Mouse (Mus musculus) forebrain, embryonic 15.5 days (tissue): ENCODE measurements around the gene Gm49510. TPM values are rescaled to one million over a fixed set of nuclear protein-coding genes. Genes with fewer than 3 reads are reported as not detected.
"Not testable (repeated sequence)": the region's sequence is repeated elsewhere in the genome, so short reads cannot be mapped to it uniquely, and the experiment has no call there.

Experiments
- ATAC-seq: fragments of 200-750 bp; cut with Nextera tagmentation; replicated peaks from 2 replicates; pipeline ENCODE4 v1.8.0; 2017; ENCODE audit warnings: mild to moderate bottlenecking, moderate TSS enrichment, moderate library complexity
- H3K27ac ChIP-seq: fragments of 300-500 bp; sonication (generic); replicated peaks from 2 replicates; pipeline ENCODE4 v1.5.1; 2015; ENCODE audit warnings: mild to moderate bottlenecking, inconsistent platforms
- H3K27me3 ChIP-seq: fragments of 300-500 bp; sonication (generic); 2 replicates; pipeline ENCODE4 v1.6.1; 2015; ENCODE audit warnings: inconsistent platforms
- H3K36me3 ChIP-seq: fragments of 300-500 bp; sonication (generic); 2 replicates; pipeline ENCODE4 v1.6.1; 2015; ENCODE audit warnings: mild to moderate bottlenecking, inconsistent platforms
- H3K4me1 ChIP-seq: fragments of 300-500 bp; sonication (generic); 2 replicates; pipeline ENCODE4 v1.6.1; 2015; ENCODE audit warnings: inconsistent platforms
- H3K4me2 ChIP-seq: fragments of 300-500 bp; sonication (generic); replicated peaks from 2 replicates; pipeline ENCODE4 v1.6.1; 2015; ENCODE audit warnings: mild to moderate bottlenecking, inconsistent platforms
- H3K4me3 ChIP-seq: fragments of 300-500 bp; sonication (generic); 2 replicates; pipeline ENCODE4 v1.5.1; 2015; ENCODE audit warnings: mild to moderate bottlenecking, inconsistent platforms
- H3K9ac ChIP-seq: fragments of 300-500 bp; sonication (generic); replicated peaks from 2 replicates; pipeline ENCODE4 v1.6.1; 2015; ENCODE audit warnings: mild to moderate bottlenecking, inconsistent platforms
- H3K9me3 ChIP-seq: fragments of 300-500 bp; sonication (generic); 2 replicates; pipeline ENCODE4 v1.6.1; 2016; ENCODE audit warnings: inconsistent platforms
- WGBS: fragments of 180-500 bp; shearing (Covaris S2); methylation state at CpG from one replicate; pipeline ENCODE4 v1.1.7; 2015; ENCODE audit warnings: mixed read lengths; 5-methylcytosine and 5-hydroxymethylcytosine counted together
- polyA plus RNA-seq: library from polyadenylated mRNA; unstranded; fragments of >200 nt; fragmentation: Nextera tagmentation; extraction: Ambion mirVana; gene quantifications from 2 replicates; pipeline ENCODE4 v1.2.1, GENCODE M21; 2015

The Gm49510 gene
- polyA plus RNA-seq, 1 experiment from 2014 or later, result not detected

DNA sequence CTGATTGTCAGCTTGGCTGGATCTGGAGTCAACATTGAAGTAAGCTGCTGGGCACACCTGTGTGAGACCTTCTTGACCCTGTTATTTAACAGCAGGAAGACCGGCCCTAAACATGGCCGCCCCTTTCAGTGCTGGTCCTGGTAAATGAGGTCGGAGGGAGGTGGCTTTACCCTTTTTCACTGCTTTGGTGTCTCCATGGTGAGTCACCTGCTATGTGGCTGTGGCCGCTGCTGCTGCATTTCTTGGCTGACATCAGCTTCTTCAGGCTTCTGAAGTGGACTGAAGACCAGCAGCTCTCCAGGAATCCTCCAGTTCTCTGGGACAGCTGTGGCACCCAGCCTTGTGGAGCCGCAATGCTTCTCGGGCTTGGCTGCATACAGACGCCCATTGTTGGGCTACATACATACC lies 30.6 kb upstream of the Gm49510 start:
- H3K9ac ChIP-seq, result no peak overlapping the region; the same call in 1 of the 2 replicates
- no peaks in the 10 kb centered on the region for H3K36me3 ChIP-seq
- no peak overlapping the region for H3K4me2 ChIP-seq
- 35% methylated on average over 7 of the region's 7 CpGs for WGBS
- H3K4me1 ChIP-seq, result peaks cover 12% of the 10 kb centered on the region; the same call in 1 of the 2 replicates
- peak; percentile 73 for ATAC-seq
- H3K9me3 ChIP-seq, result no peaks in the 10 kb centered on the region
- no peak overlapping the region for H3K4me3 ChIP-seq
- H3K27me3 ChIP-seq, result no peaks in the 10 kb centered on the region
- H3K27ac ChIP-seq, result peak overlapping the region; percentile 73

DNA sequence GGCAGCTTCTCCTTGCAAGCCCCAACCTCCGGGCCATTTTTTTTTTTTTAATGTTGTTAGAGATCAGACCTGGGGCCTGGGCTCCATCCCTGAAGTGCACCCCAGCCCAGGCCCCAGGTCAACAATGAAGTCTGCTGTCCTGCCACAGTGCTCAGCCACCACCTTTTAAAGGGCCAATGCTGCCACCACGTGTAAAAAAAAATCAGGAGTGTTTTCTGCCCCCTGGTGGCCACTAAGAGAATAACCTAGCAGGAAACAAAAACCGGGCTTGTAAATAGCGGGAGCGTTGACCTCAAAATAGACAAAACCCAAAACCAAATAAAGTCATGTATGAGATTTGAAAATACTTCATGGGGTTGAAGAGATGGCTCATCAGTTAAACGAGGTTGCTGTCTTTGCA lies 29.7 kb upstream of the Gm49510 start:
- no peak overlapping the region for H3K4me2 ChIP-seq
- no peak overlapping the region for H3K4me3 ChIP-seq
- no peaks in the 10 kb centered on the region for H3K36me3 ChIP-seq
- WGBS, result 23% methylated on average over 6 of the region's 6 CpGs
- no peaks in the 10 kb centered on the region for H3K27me3 ChIP-seq
- H3K27ac ChIP-seq, result no peak overlapping the region
- no peak for ATAC-seq
- H3K9ac ChIP-seq, result no peak overlapping the region
- H3K9me3 ChIP-seq, result no peaks in the 10 kb centered on the region
- H3K4me1 ChIP-seq, result peaks cover 15% of the 10 kb centered on the region; the same call in 1 of the 2 replicates

DNA sequence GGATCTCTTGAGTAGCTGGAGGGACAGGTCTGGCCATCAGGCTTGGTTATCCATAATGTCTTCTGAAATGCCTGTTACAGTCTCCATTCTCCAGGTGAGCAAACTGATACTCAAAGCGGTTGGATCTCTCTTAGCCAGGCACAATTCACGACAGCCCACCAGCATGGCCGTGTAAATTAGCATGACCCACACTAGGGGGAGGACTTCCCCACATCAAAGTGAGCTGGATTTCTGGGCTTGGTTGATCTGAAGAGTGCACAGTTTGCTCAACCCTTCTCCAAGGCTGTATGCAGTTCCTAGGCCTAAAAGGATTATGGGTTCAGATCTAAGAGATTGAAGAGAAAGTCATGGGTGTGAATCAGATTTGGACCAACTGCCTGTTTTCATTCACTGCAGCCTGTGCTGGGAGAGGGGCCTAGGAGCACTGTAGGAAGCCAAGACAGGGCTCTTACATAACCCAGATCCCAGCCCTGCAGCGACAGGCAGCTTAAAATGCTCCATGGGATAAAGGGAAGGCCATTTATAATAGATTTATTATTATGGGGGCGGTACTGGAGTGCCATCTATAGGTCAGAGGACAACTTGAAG lies 27.4 kb upstream of the Gm49510 start:
- H3K4me3 ChIP-seq, result no peak overlapping the region
- 62% methylated on average over 5 of the region's 5 CpGs for WGBS
- H3K27ac ChIP-seq, result no peak overlapping the region
- H3K4me2 ChIP-seq, result no peak overlapping the region
- peaks cover 28% of the 10 kb centered on the region for H3K4me1 ChIP-seq
- H3K27me3 ChIP-seq, result no peaks in the 10 kb centered on the region
- no peak overlapping the region for H3K9ac ChIP-seq
- no peaks in the 10 kb centered on the region for H3K36me3 ChIP-seq
- ATAC-seq, result no peak
- H3K9me3 ChIP-seq, result no peaks in the 10 kb centered on the region

DNA sequence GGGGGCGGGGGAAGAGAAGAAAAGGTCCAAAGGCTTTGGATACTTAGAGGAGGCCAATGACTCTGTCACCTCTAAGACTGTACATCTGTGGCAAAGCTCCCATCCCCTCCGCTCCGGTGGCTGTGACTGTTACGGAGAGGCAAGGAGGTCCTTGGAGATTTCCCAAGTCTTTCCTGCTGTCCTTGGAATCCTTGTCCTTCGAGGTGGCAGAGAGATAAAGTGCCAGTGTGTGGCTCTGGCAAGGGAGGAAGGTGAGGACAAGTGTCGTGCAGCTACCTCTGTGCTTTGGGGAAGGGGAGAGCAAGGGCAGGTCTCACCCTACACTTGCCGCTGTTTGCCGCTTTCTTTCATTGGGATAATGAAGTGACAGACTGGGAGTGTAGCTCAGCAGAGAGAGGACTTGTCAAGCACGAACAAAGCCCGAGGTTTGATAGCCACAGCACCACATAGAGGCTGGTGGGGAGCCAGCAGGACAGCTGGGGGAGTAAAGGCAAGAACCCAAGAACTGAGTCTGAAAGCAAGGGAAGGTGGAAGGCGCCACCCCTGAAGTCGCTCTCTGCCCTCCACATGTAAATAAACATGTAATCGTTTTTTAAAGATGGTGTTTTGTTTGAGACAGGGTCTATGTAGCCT lies 25.5 kb upstream of the Gm49510 start:
- no peak for ATAC-seq
- Histone ChIP-seq H3K9me3 (no peaks in the 10 kb centered on the region), H3K9ac (no peak overlapping the region; the same call in 1 of the 2 replicates), H3K27me3 (no peaks in the 10 kb centered on the region), H3K4me3 (no peak overlapping the region), H3K36me3 (no peaks in the 10 kb centered on the region), H3K27ac (peak overlapping the region; percentile 84), H3K4me2 (no peak overlapping the region), H3K4me1 (peaks cover 30% of the 10 kb centered on the region)
- WGBS, result 37% methylated on average over 13 of the region's 13 CpGs

DNA sequence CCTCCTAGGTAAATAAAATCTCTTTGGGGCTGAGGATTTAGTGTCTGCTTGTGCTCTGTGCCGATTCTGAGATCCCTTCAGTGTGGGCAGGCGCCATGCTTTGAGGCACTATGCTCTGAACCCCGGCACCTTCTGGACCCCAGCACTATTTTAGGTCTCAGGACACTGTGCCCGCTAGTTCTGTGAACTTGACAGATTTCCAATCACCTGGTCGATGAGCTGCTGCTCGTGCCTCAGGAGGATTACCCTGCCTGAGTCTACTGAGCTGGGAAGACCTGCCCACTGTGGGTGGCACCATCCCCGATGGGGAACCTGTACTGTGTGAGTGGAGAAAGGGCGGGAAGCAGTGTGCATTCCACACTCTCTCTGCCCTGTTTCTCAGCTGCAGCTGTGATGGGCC lies 24.5 kb upstream of the Gm49510 start:
- no peak overlapping the region for H3K9ac ChIP-seq
- H3K9me3 ChIP-seq, result no peaks in the 10 kb centered on the region
- 70% methylated on average over 8 of the region's 8 CpGs for WGBS
- H3K4me1 ChIP-seq, result peaks cover 34% of the 10 kb centered on the region
- ATAC-seq, result no peak
- no peak overlapping the region for H3K4me2 ChIP-seq
- no peak overlapping the region for H3K4me3 ChIP-seq
- H3K27ac ChIP-seq, result no peak overlapping the region
- H3K27me3 ChIP-seq, result no peaks in the 10 kb centered on the region
- H3K36me3 ChIP-seq, result no peaks in the 10 kb centered on the region; the same call in 1 of the 2 replicates

DNA sequence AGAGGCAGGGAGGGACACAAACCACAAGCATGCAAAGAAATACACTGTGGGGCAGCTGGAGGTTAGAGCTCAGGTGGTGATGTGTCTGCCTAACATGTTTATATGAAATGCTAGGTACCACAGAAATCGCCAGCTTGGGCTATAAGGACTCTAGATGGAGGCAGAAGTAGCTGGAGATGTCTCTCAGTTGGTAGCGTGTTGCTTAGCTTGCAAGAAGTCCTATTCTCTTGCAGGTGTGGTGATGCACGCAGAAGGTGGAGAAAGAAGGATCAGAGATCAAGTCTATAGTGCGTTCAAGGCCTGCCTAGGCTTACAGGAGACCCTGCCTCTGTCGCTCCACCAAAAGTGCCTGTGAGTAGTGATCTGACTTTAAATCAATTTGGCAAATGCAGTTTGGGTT lies 23.9 kb upstream of the Gm49510 start:
- no peak overlapping the region for H3K4me3 ChIP-seq
- WGBS, result 83% methylated on average over 5 of the region's 5 CpGs
- H3K27ac ChIP-seq, result peak overlapping the region; percentile 98
- peak overlapping the region; percentile 75; the same call in 1 of the 2 replicates for H3K9ac ChIP-seq
- no peaks in the 10 kb centered on the region for H3K27me3 ChIP-seq
- no peaks in the 10 kb centered on the region for H3K9me3 ChIP-seq
- H3K4me2 ChIP-seq, result no peak overlapping the region
- no peak for ATAC-seq
- no peaks in the 10 kb centered on the region; the same call in 1 of the 2 replicates for H3K36me3 ChIP-seq
- H3K4me1 ChIP-seq, result peaks cover 34% of the 10 kb centered on the region

DNA sequence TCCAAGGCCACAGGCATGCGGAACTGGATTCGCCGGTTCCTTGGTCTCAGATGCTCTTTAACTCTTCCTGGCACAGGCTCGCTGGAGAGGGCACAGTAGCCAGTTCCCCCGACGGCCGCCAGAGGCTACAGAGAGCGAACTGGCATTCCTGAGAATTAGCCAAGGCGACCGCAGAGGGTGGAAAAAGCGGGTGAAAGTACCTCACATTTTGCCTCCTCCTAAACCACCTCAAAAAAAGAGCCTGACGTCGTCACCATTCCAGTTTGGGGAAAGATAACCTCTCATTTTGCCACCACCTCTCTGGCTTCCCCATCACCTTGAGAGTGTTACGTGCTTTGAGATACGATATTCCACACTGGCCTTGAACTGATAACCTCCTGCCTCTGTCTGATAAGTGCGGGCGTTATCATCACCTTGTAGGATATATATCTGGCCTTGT lies 23.2 kb upstream of the Gm49510 start:
- H3K27ac ChIP-seq, result peak overlapping the region; percentile 98
- H3K9ac ChIP-seq, result peak overlapping the region; percentile 75
- 4% methylated on average over 17 of the region's 17 CpGs for WGBS
- peak; percentile 29 for ATAC-seq
- peak overlapping the region; percentile 78 for H3K4me3 ChIP-seq
- H3K9me3 ChIP-seq, result no peaks in the 10 kb centered on the region
- H3K4me1 ChIP-seq, result peaks cover 34% of the 10 kb centered on the region
- H3K4me2 ChIP-seq, result peak overlapping the region; percentile 54
- no peaks in the 10 kb centered on the region; the same call in 1 of the 2 replicates for H3K36me3 ChIP-seq
- no peaks in the 10 kb centered on the region for H3K27me3 ChIP-seq

DNA sequence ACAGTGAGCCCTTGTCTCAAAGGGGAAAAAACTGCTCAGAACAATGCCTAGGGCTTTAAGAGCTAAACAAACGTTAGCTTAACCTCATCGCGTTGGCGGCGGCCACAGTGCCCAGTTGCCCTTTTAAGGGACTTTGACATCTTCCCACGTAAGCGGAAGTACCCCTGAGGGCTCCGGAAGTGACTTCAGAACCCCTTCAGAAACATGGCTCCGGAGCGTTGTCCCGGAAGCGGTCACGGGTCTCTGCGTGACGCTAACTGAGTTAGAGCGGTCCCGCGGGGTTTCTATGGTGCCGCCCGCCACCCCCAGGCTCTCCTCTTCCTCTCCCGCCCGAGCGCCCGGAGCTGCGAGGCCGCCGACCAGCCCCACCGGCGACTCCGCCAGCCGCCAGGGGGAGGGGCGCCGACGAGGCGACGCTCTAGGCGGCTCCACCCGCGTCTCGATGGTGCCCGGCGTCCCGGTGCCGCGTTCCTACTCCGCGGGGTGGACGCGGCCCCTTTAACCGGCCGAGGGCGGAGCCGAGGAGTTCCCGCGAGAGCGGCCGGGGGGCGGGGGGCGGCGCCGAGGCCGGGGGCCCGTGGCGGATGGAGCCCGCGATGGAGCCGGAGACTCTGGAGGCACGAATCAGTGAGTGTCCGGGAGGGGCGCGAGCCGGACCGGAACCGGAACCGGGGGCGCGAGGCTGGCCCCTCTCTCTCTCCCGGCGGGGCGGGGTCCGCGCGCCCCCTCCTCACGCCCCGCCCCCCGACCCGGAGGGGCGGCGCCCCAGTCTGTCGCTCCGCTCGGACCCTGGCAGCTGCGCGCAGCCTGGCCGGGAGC lies 22.3 kb upstream of the Gm49510 start, which contains the start of gene Gga1:
TSS of gene Gga1 (plus strand) at position 200 of the 819 bp plus-strand sequence.
- peak within 1 kb of the TSS; percentile 98 for H3K27ac ChIP-seq
- under 1% methylated on average over 66 of the region's 95 CpGs for WGBS
- H3K9ac ChIP-seq, result peak within 1 kb of the TSS; percentile 75
- peaks cover 9% of the 10 kb centered on the region for H3K36me3 ChIP-seq
- peak within 1 kb of the TSS; percentile 54 for H3K4me2 ChIP-seq
- peaks cover 34% of the 10 kb centered on the region for H3K4me1 ChIP-seq
- H3K27me3 ChIP-seq, result no peaks in the 10 kb centered on the region
- peak; percentile 91 for ATAC-seq
- no peaks in the 10 kb centered on the region for H3K9me3 ChIP-seq
- H3K4me3 ChIP-seq, result peak within 1 kb of the TSS; percentile 78

DNA sequence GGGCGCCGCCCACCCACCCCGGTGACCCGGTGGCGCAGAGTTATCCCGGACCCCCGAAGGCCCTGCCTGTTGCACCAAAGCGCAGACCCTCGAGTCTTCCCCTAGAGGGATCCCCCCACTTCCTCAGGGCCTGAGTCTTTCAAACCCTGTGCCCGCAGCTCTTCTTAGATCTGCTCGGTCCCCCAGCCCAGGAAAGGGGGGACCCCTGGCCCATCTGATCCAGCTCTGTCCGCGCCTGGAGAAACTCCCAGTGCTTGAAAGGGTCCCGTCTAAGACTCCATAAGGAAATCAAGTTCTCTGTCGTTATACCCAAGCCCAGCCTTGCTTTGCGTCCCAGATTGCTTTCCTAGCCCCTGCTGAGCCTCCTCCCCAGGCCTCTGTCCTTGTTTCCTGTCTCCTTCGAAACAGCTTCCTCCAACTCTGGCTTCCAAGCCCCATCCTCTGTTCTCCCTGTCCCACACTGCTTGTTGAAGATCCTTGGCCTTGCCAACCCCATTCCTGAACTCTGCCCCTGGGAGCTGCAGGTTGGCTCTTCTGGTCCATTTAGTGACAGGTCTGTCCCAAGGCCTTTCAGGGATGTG lies 21.6 kb upstream of the Gm49510 start:
- Histone ChIP-seq H3K9me3 (no peaks in the 10 kb centered on the region), H3K36me3 (peaks cover 16% of the 10 kb centered on the region), H3K4me2 (peak overlapping the region; percentile 52), H3K27ac (peak overlapping the region; percentile 98), H3K4me1 (peaks cover 34% of the 10 kb centered on the region), H3K27me3 (no peaks in the 10 kb centered on the region), H3K9ac (peak overlapping the region; percentile 75), H3K4me3 (peak overlapping the region; percentile 78)
- WGBS, result under 1% methylated on average over 16 of the region's 17 CpGs
- peak; percentile 1; the same call in 1 of the 2 replicates for ATAC-seq

DNA sequence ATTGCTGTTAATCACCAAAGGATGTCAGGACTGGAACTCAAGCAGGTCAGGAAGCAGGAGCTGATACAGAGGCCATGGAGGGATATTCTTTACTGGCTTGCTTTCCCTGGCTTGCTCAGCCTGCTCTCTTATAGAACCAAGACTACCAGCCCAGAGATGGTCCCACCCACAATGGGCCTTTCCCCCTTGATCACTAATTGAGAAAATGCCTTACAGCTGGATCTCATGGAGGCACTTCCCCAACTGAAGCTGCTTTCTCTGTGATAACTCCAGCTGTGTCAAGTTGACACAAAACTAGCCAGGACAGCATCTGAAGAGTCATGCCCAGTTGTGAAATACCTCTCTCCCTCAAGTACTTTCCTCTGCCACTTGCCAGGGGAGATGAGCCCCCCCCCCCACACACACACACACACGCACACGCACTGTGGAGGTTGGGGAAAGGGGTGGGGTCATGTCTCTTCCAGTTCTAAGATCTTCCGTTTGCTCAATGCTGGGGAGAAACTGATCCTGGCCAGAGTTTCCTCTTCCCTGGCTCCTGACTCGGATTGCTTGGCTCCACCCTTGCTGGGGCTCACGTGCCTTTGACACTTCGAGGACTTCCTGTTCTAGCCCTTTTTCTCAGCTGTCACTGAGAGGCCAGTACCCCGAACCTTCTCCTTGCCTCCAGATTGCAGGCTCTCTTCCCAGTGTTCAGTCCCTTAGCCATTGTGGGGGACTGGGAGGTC lies 20.5 kb upstream of the Gm49510 start:
- H3K4me3 ChIP-seq, H3K4me2 ChIP-seq, H3K27me3 ChIP-seq, ATAC-seq, H3K9ac ChIP-seq, H3K27ac ChIP-seq, H3K9me3 ChIP-seq: not testable (repeated sequence)
- Histone ChIP-seq H3K36me3 (peaks cover 26% of the 10 kb centered on the region), H3K4me1 (peaks cover 29% of the 10 kb centered on the region)
- 79% methylated on average over 7 of the region's 7 CpGs for WGBS

DNA sequence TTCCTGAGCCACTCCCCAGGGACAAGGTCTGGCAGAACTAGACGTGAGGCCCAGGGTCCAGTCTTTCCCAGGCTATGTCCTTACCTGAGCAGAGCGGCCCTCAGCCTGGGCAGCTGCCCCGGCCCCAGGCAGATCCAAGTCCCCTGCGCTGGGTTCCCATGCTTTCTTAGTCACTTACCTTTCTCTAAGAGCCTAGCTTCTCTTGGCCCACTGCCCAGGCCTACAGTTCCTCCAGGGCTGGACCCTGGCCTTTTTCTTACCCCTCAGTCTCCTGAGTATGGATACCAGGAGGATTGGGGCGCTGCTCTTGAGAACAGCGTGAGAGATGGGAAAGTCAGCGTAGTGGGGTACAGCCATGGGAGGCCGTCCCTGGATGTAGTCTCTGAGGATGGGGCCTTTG lies 19.0 kb upstream of the Gm49510 start:
- no peak overlapping the region for H3K27ac ChIP-seq
- no peak overlapping the region for H3K9ac ChIP-seq
- no peak overlapping the region for H3K4me2 ChIP-seq
- no peak for ATAC-seq
- H3K36me3 ChIP-seq, result peaks cover 39% of the 10 kb centered on the region
- no peaks in the 10 kb centered on the region for H3K27me3 ChIP-seq
- H3K9me3 ChIP-seq, result no peaks in the 10 kb centered on the region
- peaks cover 27% of the 10 kb centered on the region for H3K4me1 ChIP-seq
- WGBS, result 91% methylated on average over 8 of the region's 8 CpGs
- H3K4me3 ChIP-seq, result no peak overlapping the region
